Mouse (Mus musculus): ENCODE data around the gene Prex1.

GRCm38 (mm10) chr2:166661498-166661897, 52.1 kb downstream of the Prex1 start:
- TF ChIP-seq GATA1 (IDR thresholded peaks at IDR 0.05; ENCODE audit: low read length) (no peak), TAL1 (IDR thresholded peaks at IDR 0.05; ENCODE audit: low read length) (no peak)

All from erythroblast, embryonic 14.5 days (primary cell).